Mouse (Mus musculus) embryonic facial prominence, embryonic 10.5 days (tissue): ENCODE data around the gene Vmn1r183. TPM values are rescaled to one million over a fixed set of nuclear protein-coding genes. Genes with fewer than 3 reads are reported as not detected.

Experiments
- DNase-seq: peaks from one replicate; pipeline ENCODE4 v3.0.0-alpha.2; 2017; ENCODE audit warnings: low spot score
- H3K27ac ChIP-seq: fragments of 300-500 bp; sonication (generic); replicated peaks from 2 replicates; pipeline ENCODE4 v1.5.1; 2016; ENCODE audit warnings: mild to moderate bottlenecking
- H3K27me3 ChIP-seq: fragments of 300-500 bp; sonication (generic); replicated peaks from 2 replicates; pipeline ENCODE4 v1.6.1; 2016; ENCODE audit warnings: low read depth, mild to moderate bottlenecking; ENCODE audit not compliant: poor library complexity, severe bottlenecking
- H3K36me3 ChIP-seq: fragments of 300-500 bp; sonication (generic); replicated peaks from 2 replicates; pipeline ENCODE4 v1.6.1; 2016; ENCODE audit warnings: mild to moderate bottlenecking, moderate library complexity
- H3K4me1 ChIP-seq: fragments of 300-500 bp; sonication (generic); 2 replicates; pipeline ENCODE4 v1.6.1; 2016
- H3K4me3 ChIP-seq: fragments of 300-500 bp; sonication (generic); 2 replicates; pipeline ENCODE4 v1.5.1; 2016; ENCODE audit warnings: mild to moderate bottlenecking, moderate library complexity
- H3K9me3 ChIP-seq: fragments of 300-500 bp; sonication (generic); 2 replicates; pipeline ENCODE4 v1.6.1; 2016; ENCODE audit warnings: mild to moderate bottlenecking
- WGBS: fragments of 180-500 bp; shearing (Covaris S2); methylation state at CpG from one replicate; pipeline ENCODE4 v1.1.7; 2016; 5-methylcytosine and 5-hydroxymethylcytosine counted together
- polyA plus RNA-seq: library from polyadenylated mRNA; unstranded; fragments of >200 nt; fragmentation: Nextera tagmentation; extraction: Ambion mirVana; gene quantifications from 2 replicates; pipeline ENCODE4 v1.2.1, GENCODE M21; 2016

Gene Vmn1r183
- polyA plus RNA-seq, 1 experiment from 2014 or later: not detected

GRCm38 (mm10) chr7:24113001-24113400 is 59.9 kb downstream of the Vmn1r183 start:
- DNase-seq: peak; percentile 46
- H3K4me1 ChIP-seq: peaks cover 8% of the 10 kb centered on the region
- H3K4me3 ChIP-seq: peak overlapping the region; percentile 75
- peaks cover 21% of the 10 kb centered on the region for H3K36me3 ChIP-seq
- H3K9me3 ChIP-seq: peaks cover 21% of the 10 kb centered on the region
- peak overlapping the region; percentile 83 for H3K27ac ChIP-seq
- whole genome bisulfite sequencing: 13% methylated on average over 12 of the region's 12 CpGs
- H3K27me3 ChIP-seq: no peaks in the 10 kb centered on the region

Other genes with a start within 250 kb of the Vmn1r183 start
- not detected in 2 replicates for gene Vmn1r175, start 242.6 kb upstream of the Vmn1r183 start, polyA plus RNA-seq
- gene Vmn1r176, start 215.9 kb upstream of the Vmn1r183 start, polyA plus RNA-seq: not detected in 2 replicates
- not detected in 2 replicates for gene Vmn1r177, start 186.8 kb upstream of the Vmn1r183 start, polyA plus RNA-seq
- not detected in 2 replicates for gene Vmn1r178, start 161.2 kb upstream of the Vmn1r183 start, polyA plus RNA-seq
- gene Vmn1r179, start 126.3 kb upstream of the Vmn1r183 start, polyA plus RNA-seq: not detected in 2 replicates
- gene Vmn1r180, start 102.6 kb upstream of the Vmn1r183 start, polyA plus RNA-seq: not detected in 2 replicates
- not detected in 2 replicates for gene Vmn1r181, start 78.6 kb upstream of the Vmn1r183 start, polyA plus RNA-seq
- gene V1rd19, start 51.6 kb upstream of the Vmn1r183 start, polyA plus RNA-seq: not detected in 2 replicates
- gene Zfp180, start 28.7 kb downstream of the Vmn1r183 start, polyA plus RNA-seq: 28.9 and 30.0 TPM in 2 replicates
- gene Zfp112, start 59.1 kb downstream of the Vmn1r183 start, polyA plus RNA-seq: 3.2 and 4.7 TPM in 2 replicates
- gene Zfp235, start 80.9 kb downstream of the Vmn1r183 start, polyA plus RNA-seq: 15.3 and 15.7 TPM in 2 replicates
- 4.8 and 5.2 TPM in 2 replicates for gene Zfp114, start 121.8 kb downstream of the Vmn1r183 start, polyA plus RNA-seq
- 10.7 and 11.1 TPM in 2 replicates for gene Zfp111, start 158.2 kb downstream of the Vmn1r183 start, polyA plus RNA-seq
- 5.7 and 6.7 TPM in 2 replicates for gene Zfp109, start 184.3 kb downstream of the Vmn1r183 start, polyA plus RNA-seq
- 2.4 and 3.1 TPM in 2 replicates for gene Zfp108, start 201.5 kb downstream of the Vmn1r183 start, polyA plus RNA-seq
- gene Zfp93, start 217.2 kb downstream of the Vmn1r183 start, polyA plus RNA-seq: 8.2 and 8.6 TPM in 2 replicates
- 46.4 and 47.7 TPM in 2 replicates for gene Zfp61, start 248.0 kb downstream of the Vmn1r183 start, polyA plus RNA-seq